Mouse (Mus musculus): ENCODE measurements around the gene Mc1r. TPM values are rescaled to one million over a fixed set of nuclear protein-coding genes. Genes with fewer than 3 reads are reported as not detected.

The Mc1r gene
- not detected for total RNA-seq (2022)

GRCm38 (mm10) chr8:123406786-123407185 lies at the start of gene Mc1r:
Gene Mc1r, plus strand, starts transcription at chr8:123407107.
- DNase-seq (ENCODE audit: low spot score in 2 of 2), result no peak

GRCm38 (mm10) chr8:123361082-123361739 lies 45.7 kb upstream of the Mc1r start:
- DNase-seq (ENCODE audit: low spot score in 2 of 2), result peak; percentile 34 to 88

GRCm38 (mm10) chr8:123373403-123374238 lies 33.3 kb upstream of the Mc1r start, which contains the start of gene Tcf25:
Gene Tcf25, plus strand, starts transcription at chr8:123373753.
- peak; percentile 91 to 95 for DNase-seq (ENCODE audit: low spot score in 2 of 2)

- DNase-seq (ENCODE audit: low spot score in 2 of 2), result peak; percentile 89 to 90
These were observed 32.7 kb upstream of the Mc1r start for GRCm38 (mm10) chr8:123374239-123374578.

GRCm38 (mm10) chr8:123375701-123376100 lies 31.2 kb upstream of the Mc1r start:
- DNase-seq (ENCODE audit: low spot score in 2 of 2), result no peak

GRCm38 (mm10) chr8:123376106-123376505 lies 30.8 kb upstream of the Mc1r start:
- DNase-seq (ENCODE audit: low spot score in 2 of 2), result no peak

- DNase-seq (ENCODE audit: low spot score in 2 of 2), result no peak
These were observed 25.2 kb upstream of the Mc1r start for GRCm38 (mm10) chr8:123381711-123382110.

GRCm38 (mm10) chr8:123382516-123382915 lies 24.4 kb upstream of the Mc1r start:
- DNase-seq (ENCODE audit: low spot score in 2 of 2), result no peak

- no peak for DNase-seq (ENCODE audit: low spot score in 2 of 2)
These were observed 21.9 kb upstream of the Mc1r start for GRCm38 (mm10) chr8:123384883-123385540.

GRCm38 (mm10) chr8:123387041-123387440 lies 19.9 kb upstream of the Mc1r start:
- no peak for DNase-seq (ENCODE audit: low spot score in 2 of 2)

- DNase-seq (ENCODE audit: low spot score in 2 of 2), result no peak
These were observed 19.1 kb upstream of the Mc1r start for GRCm38 (mm10) chr8:123387801-123388200.

- DNase-seq (ENCODE audit: low spot score in 2 of 2), result no peak
These were observed 17.9 kb upstream of the Mc1r start for GRCm38 (mm10) chr8:123389026-123389425.

- no peak for DNase-seq (ENCODE audit: low spot score in 2 of 2)
These were observed 8.6 kb upstream of the Mc1r start for GRCm38 (mm10) chr8:123398308-123398707.

GRCm38 (mm10) chr8:123401936-123402335 lies 5.0 kb upstream of the Mc1r start:
- no peak for DNase-seq (ENCODE audit: low spot score in 2 of 2)

- no peak for DNase-seq (ENCODE audit: low spot score in 2 of 2)
These were observed 4.1 kb upstream of the Mc1r start for GRCm38 (mm10) chr8:123402730-123403326.

GRCm38 (mm10) chr8:123404521-123404920 lies 2.4 kb upstream of the Mc1r start:
- DNase-seq (ENCODE audit: low spot score in 2 of 2), result no peak

GRCm38 (mm10) chr8:123407612-123408011 lies 705 bp downstream of the Mc1r start:
- no peak for DNase-seq (ENCODE audit: low spot score in 2 of 2)

GRCm38 (mm10) chr8:123408586-123409544 lies 2.0 kb downstream of the Mc1r start:
- DNase-seq (ENCODE audit: low spot score in 2 of 2), result no peak

- DNase-seq (ENCODE audit: low spot score in 2 of 2), result no peak
These were observed 3.2 kb downstream of the Mc1r start for GRCm38 (mm10) chr8:123410049-123410587.

- no peak for DNase-seq (ENCODE audit: low spot score in 2 of 2)
These were observed 3.9 kb downstream of the Mc1r start for GRCm38 (mm10) chr8:123410788-123411187.
